Mouse (Mus musculus): ENCODE measurements at regions not wholly inside any gene's neighbourhood (a gene's known extent, or its start where the extent isn't known, plus 50 kb on each side); places are given as distances from the start of the nearest gene placed in this dataset.

DNA sequence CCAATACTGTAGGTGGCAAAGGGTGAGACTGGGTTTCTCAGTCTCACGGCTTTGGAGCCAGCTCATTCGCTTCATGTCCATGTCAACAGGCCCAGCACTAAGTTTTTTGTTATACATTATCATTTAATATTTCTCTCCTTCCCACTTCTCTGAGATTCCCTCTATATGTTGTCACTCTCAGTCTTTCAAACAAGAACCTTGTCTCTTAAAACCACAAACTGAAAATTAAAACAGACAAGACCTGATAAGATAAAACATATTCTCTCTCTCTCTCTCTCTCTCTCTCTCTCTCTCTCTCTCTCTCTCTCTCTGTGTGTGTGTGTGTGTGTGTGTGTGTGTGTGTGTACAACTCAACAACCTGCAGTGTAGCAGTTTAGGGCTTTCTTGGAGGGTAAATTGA lies 295.2 kb upstream of the Nrxn1 start:
- no peaks in the 10 kb centered on the region for H3K36me3 ChIP-seq (ENCODE audit: control insufficient read depth, insufficient read depth, low read length)
- H3K27ac ChIP-seq (ENCODE audit: low read depth, low read length) = no peak overlapping the region
- no peaks in the 10 kb centered on the region for H3K4me1 ChIP-seq (ENCODE audit: control insufficient read depth, insufficient read depth, low read depth, low read length)
- no peaks in the 10 kb centered on the region for H3K27me3 ChIP-seq (replicated peaks; ENCODE audit: control insufficient read depth, insufficient read depth, low read length)
- no peak for ATAC-seq
- no peaks in the 10 kb centered on the region for H3K9me3 ChIP-seq (ENCODE audit: control insufficient read depth, low read length)
- no peak overlapping the region for H3K4me3 ChIP-seq (ENCODE audit: low read length)
- no peak overlapping the region for H3K9ac ChIP-seq (ENCODE audit: low read depth, low read length)
- 95% methylated on average over 2 of the region's 2 CpGs for WGBS
- no peak overlapping the region for H3K4me2 ChIP-seq (ENCODE audit: low read length)

DNA sequence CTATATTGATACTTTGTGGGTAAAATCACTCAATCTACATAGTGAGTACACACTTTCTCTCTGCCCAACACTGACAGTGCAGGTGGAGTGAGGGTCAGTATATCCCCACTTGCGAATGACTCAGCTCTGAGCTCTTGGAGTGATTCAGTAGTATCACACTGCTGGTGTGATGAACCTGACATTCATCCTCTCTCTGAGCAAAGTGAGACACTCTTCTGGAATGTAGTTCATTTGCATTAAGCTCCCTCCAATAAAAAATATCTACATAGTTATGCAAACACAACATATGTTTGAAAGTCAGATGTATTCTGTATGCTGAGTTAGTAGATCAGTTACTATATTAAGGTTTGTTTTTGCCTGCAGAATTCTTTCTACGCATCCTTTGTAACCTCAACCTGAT lies 293.1 kb upstream of the Nrxn1 start:
- Histone ChIP-seq H3K27me3 (replicated peaks; ENCODE audit: control insufficient read depth, insufficient read depth, low read length) (no peaks in the 10 kb centered on the region), H3K4me3 (ENCODE audit: low read length) (no peak overlapping the region), H3K4me2 (ENCODE audit: low read length) (no peak overlapping the region), H3K27ac (ENCODE audit: low read depth, low read length) (no peak overlapping the region), H3K9me3 (ENCODE audit: control insufficient read depth, low read length) (no peaks in the 10 kb centered on the region), H3K9ac (ENCODE audit: low read depth, low read length) (no peak overlapping the region), H3K36me3 (ENCODE audit: control insufficient read depth, insufficient read depth, low read length) (no peaks in the 10 kb centered on the region), H3K4me1 (ENCODE audit: control insufficient read depth, insufficient read depth, low read depth, low read length) (no peaks in the 10 kb centered on the region)
- ATAC-seq = no peak
- 87% methylated on average over 2 of the region's 2 CpGs for WGBS

DNA sequence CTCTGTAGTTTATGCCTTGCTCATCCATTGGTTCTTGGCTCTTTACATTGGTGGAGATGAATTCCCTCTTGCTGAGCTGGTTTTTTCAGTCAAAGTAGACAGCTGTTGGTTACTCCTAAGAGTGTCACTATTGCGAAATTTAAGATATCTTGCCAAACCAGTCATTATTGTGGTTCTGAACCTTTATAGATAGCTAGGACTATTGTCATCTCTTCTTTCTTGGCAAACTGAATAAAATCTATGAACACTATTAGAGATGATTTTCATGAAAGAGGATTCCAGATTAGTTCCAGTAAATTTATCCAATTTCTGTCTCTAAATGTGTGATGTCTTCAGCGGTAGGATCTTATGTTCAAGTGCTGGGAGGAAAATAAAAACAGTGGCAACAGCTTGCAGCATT lies 275.3 kb upstream of the Nrxn1 start:
- H3K4me3 ChIP-seq (ENCODE audit: low read length) = no peak overlapping the region
- no peaks in the 10 kb centered on the region for H3K4me1 ChIP-seq (ENCODE audit: control insufficient read depth, insufficient read depth, low read depth, low read length)
- WGBS = 88% methylated on average over 2 of the region's 2 CpGs
- no peaks in the 10 kb centered on the region for H3K9me3 ChIP-seq (ENCODE audit: control insufficient read depth, low read length)
- no peaks in the 10 kb centered on the region for H3K27me3 ChIP-seq (replicated peaks; ENCODE audit: control insufficient read depth, insufficient read depth, low read length)
- no peak overlapping the region for H3K27ac ChIP-seq (ENCODE audit: low read depth, low read length)
- no peak overlapping the region for H3K9ac ChIP-seq (ENCODE audit: low read depth, low read length)
- no peaks in the 10 kb centered on the region for H3K36me3 ChIP-seq (ENCODE audit: control insufficient read depth, insufficient read depth, low read length)
- H3K4me2 ChIP-seq (ENCODE audit: low read length) = no peak overlapping the region
- ATAC-seq = no peak

DNA sequence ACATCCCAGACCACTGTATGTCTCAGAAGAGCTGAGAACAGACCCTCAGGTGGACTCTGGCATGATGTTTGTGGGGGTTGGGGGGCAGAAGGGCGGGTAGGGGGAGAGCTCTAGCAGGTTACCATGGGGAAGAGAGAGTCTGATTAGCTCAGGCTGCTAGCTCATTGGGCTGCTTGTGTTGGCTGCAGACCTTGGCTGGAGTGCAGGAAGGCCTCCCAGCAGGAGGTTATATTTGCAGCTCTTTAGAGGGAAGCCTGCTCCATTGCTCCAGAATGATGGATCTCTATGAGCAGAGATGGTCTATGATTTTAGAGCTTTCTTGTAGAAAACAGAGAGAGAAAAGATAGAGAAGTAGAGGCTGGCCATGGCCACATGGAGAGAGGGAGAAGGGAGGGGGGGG lies 268.4 kb upstream of the Nrxn1 start:
- 44% methylated on average over 1 of the region's 1 CpGs for WGBS
- no peak overlapping the region for H3K4me2 ChIP-seq (ENCODE audit: low read length)
- no peaks in the 10 kb centered on the region for H3K27me3 ChIP-seq (replicated peaks; ENCODE audit: control insufficient read depth, insufficient read depth, low read length)
- H3K9me3 ChIP-seq (ENCODE audit: control insufficient read depth, low read length) = no peaks in the 10 kb centered on the region
- H3K27ac ChIP-seq (ENCODE audit: low read depth, low read length) = no peak overlapping the region
- H3K4me3 ChIP-seq (ENCODE audit: low read length) = no peak overlapping the region
- no peak for ATAC-seq
- H3K36me3 ChIP-seq (ENCODE audit: control insufficient read depth, insufficient read depth, low read length) = no peaks in the 10 kb centered on the region
- H3K9ac ChIP-seq (ENCODE audit: low read depth, low read length) = no peak overlapping the region
- no peaks in the 10 kb centered on the region for H3K4me1 ChIP-seq (ENCODE audit: control insufficient read depth, insufficient read depth, low read depth, low read length)

DNA sequence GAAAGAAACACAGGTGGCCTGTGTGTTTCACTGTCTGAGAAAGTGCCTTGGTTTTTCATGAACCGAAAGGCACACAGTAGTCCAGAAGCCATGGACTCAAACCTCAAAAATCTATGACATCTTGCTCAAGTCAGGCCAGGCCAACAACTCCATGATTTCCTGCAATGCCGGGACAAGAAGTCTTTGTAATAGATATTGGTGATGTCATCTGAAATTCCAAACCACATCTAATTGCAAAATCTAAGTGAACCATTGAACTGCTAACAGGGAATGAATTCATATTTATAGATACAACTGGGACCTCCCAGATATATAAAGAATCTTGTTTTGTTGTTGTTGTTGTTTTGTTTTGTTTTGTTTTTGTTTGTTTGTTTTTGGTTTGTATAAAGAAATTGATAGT lies 259.2 kb upstream of the Nrxn1 start:
- ATAC-seq = no peak
- 82% methylated on average over 2 of the region's 2 CpGs for WGBS
- H3K36me3 ChIP-seq (ENCODE audit: control insufficient read depth, insufficient read depth, low read length) = no peaks in the 10 kb centered on the region

DNA sequence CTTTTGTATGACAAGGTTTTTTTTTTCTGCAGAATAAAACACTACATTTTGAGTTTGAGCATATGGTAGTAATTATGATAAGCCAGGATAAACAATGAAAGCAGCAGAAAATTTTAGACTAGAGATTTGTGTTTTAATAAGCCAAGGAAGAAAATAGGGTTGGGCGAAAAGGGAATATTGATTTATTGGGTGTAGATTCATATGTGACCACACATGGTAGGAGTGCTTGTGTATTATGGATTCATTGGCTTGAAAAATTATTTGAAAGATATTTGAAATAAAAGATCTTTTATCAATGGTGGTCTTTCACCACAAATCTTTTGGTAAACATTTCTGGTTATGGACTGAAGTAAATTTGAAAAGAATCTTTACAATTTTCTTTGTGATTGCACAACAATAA lies 244.0 kb upstream of the Nrxn1 start:
- no peak overlapping the region for H3K27ac ChIP-seq (ENCODE audit: low read depth, low read length)
- H3K9me3 ChIP-seq (ENCODE audit: control insufficient read depth, low read length) = no peaks in the 10 kb centered on the region
- WGBS = 93% methylated on average over 1 of the region's 1 CpGs
- no peak overlapping the region for H3K4me3 ChIP-seq (ENCODE audit: low read length)
- H3K27me3 ChIP-seq (replicated peaks; ENCODE audit: control insufficient read depth, insufficient read depth, low read length) = no peaks in the 10 kb centered on the region
- no peak overlapping the region for H3K9ac ChIP-seq (ENCODE audit: low read depth, low read length)
- no peak overlapping the region for H3K4me2 ChIP-seq (ENCODE audit: low read length)
- no peaks in the 10 kb centered on the region for H3K36me3 ChIP-seq (ENCODE audit: control insufficient read depth, insufficient read depth, low read length)
- no peak for ATAC-seq
- H3K4me1 ChIP-seq (ENCODE audit: control insufficient read depth, insufficient read depth, low read depth, low read length) = no peaks in the 10 kb centered on the region

More for the DNA sequence above, 259.2 kb upstream of the Nrxn1 start:
- Histone ChIP-seq H3K4me2 (ENCODE audit: low read length) (no peak overlapping the region), H3K27ac (ENCODE audit: low read depth, low read length) (no peak overlapping the region), H3K4me3 (ENCODE audit: low read length) (no peak overlapping the region), H3K4me1 (ENCODE audit: control insufficient read depth, insufficient read depth, low read depth, low read length) (no peaks in the 10 kb centered on the region), H3K9ac (ENCODE audit: low read depth, low read length) (no peak overlapping the region), H3K9me3 (ENCODE audit: control insufficient read depth, low read length) (no peaks in the 10 kb centered on the region), H3K27me3 (replicated peaks; ENCODE audit: control insufficient read depth, insufficient read depth, low read length) (no peaks in the 10 kb centered on the region)

DNA sequence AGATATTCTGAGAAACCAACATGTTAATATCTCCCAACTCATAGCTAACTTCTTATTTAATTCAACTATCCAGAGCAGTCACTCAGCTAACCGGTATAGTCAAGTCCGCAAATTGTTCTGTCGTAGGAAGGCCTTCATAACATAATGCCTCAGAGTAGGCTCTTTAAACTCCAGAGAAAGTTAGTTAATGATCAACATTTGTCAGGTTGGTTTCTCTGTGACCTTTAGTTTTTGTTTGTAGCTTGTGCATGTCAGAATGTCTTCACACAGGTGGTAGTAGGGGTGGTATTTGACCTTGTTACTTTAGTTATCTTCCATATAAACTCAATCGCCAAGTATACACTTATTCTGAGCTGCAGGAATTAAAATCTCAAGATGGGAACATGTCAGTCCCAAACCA lies 240.9 kb upstream of the Nrxn1 start:
- Histone ChIP-seq H3K4me2 (ENCODE audit: low read length) (no peak overlapping the region), H3K4me1 (ENCODE audit: control insufficient read depth, insufficient read depth, low read depth, low read length) (no peaks in the 10 kb centered on the region), H3K27ac (ENCODE audit: low read depth, low read length) (no peak overlapping the region), H3K9me3 (ENCODE audit: control insufficient read depth, low read length) (no peaks in the 10 kb centered on the region), H3K4me3 (ENCODE audit: low read length) (no peak overlapping the region), H3K27me3 (replicated peaks; ENCODE audit: control insufficient read depth, insufficient read depth, low read length) (no peaks in the 10 kb centered on the region), H3K9ac (ENCODE audit: low read depth, low read length) (no peak overlapping the region), H3K36me3 (ENCODE audit: control insufficient read depth, insufficient read depth, low read length) (no peaks in the 10 kb centered on the region)
- WGBS = 89% methylated on average over 4 of the region's 4 CpGs
- ATAC-seq = no peak

DNA sequence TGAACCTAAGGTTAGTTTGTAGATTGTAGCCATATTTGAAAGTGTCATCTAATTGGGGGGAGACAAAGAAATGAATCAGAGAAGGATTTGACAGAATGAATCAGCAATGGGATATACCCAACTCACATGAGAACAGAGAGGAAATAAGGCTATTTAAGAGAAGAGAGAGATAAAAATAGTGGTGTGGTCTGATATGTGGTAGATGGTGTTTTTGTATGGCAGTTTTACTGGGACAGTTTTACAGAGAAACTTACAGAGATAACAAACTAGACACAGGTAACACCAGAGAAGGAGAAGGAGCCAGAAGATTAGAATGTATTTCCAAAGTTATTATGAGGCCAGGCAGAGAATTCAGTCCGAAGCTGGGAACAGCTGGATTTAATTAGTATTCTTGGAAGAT lies 240.3 kb upstream of the Nrxn1 start:
- H3K9ac ChIP-seq (ENCODE audit: low read depth, low read length) = no peak overlapping the region
- no peak overlapping the region for H3K4me3 ChIP-seq (ENCODE audit: low read length)
- WGBS = 87% methylated on average over 1 of the region's 1 CpGs
- no peak for ATAC-seq
- H3K27me3 ChIP-seq (replicated peaks; ENCODE audit: control insufficient read depth, insufficient read depth, low read length) = no peaks in the 10 kb centered on the region
- H3K4me1 ChIP-seq (ENCODE audit: control insufficient read depth, insufficient read depth, low read depth, low read length) = no peaks in the 10 kb centered on the region
- H3K4me2 ChIP-seq (ENCODE audit: low read length) = no peak overlapping the region
- H3K27ac ChIP-seq (ENCODE audit: low read depth, low read length) = no peak overlapping the region
- no peaks in the 10 kb centered on the region for H3K9me3 ChIP-seq (ENCODE audit: control insufficient read depth, low read length)
- no peaks in the 10 kb centered on the region for H3K36me3 ChIP-seq (ENCODE audit: control insufficient read depth, insufficient read depth, low read length)

DNA sequence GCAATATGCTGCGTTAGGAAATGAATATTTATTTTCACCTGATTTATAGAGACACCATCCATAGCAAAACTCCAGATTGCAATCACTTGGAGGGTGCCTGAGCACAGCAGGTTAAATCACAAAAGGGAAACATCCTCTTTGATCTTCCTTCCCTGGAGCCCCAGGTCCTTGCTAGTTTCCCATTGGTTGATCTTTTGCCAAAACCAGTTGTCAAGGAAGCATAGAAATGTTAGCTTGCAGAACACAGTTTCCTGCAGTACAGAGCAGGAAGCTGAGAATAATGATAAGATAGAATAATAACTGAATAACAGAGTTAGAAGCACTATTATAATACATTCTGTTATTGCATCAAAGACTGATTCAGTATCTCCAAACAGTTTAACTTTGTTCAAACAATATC lies 231.5 kb upstream of the Nrxn1 start:
- H3K4me1 ChIP-seq (ENCODE audit: control insufficient read depth, insufficient read depth, low read depth, low read length) = no peaks in the 10 kb centered on the region
- H3K9me3 ChIP-seq (ENCODE audit: control insufficient read depth, low read length) = no peaks in the 10 kb centered on the region
- H3K36me3 ChIP-seq (ENCODE audit: control insufficient read depth, insufficient read depth, low read length) = no peaks in the 10 kb centered on the region
- 76% methylated on average over 1 of the region's 1 CpGs for WGBS
- no peak overlapping the region for H3K4me3 ChIP-seq (ENCODE audit: low read length)
- no peak for ATAC-seq
- no peak overlapping the region for H3K27ac ChIP-seq (ENCODE audit: low read depth, low read length)
- no peak overlapping the region for H3K9ac ChIP-seq (ENCODE audit: low read depth, low read length)
- no peak overlapping the region for H3K4me2 ChIP-seq (ENCODE audit: low read length)
- H3K27me3 ChIP-seq (replicated peaks; ENCODE audit: control insufficient read depth, insufficient read depth, low read length) = no peaks in the 10 kb centered on the region

DNA sequence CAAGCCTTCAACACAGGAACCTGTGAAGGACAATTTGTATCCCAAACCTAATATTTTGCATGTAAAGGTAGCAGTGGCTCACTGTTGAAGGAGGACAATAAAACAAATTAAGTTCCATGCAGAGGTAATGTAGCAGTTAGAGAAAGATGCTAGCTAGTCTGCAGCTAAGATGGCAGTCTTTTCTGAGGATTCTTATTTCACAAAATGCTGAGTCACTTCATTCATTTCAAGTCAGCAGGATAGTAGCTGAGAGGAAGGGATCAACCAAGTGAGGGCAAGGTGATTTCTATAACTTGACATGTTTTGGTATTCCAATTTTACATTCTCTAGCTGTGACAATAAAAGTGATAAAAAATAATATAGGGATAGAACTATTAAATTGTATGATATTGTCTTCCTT lies 194.0 kb upstream of the Nrxn1 start:
- Histone ChIP-seq H3K36me3 (ENCODE audit: control insufficient read depth, insufficient read depth, low read length) (no peaks in the 10 kb centered on the region), H3K27ac (ENCODE audit: low read depth, low read length) (no peak overlapping the region), H3K4me2 (ENCODE audit: low read length) (no peak overlapping the region), H3K9ac (ENCODE audit: low read depth, low read length) (no peak overlapping the region), H3K9me3 (ENCODE audit: control insufficient read depth, low read length) (no peaks in the 10 kb centered on the region), H3K27me3 (replicated peaks; ENCODE audit: control insufficient read depth, insufficient read depth, low read length) (no peaks in the 10 kb centered on the region), H3K4me3 (ENCODE audit: low read length) (no peak overlapping the region), H3K4me1 (ENCODE audit: control insufficient read depth, insufficient read depth, low read depth, low read length) (no peaks in the 10 kb centered on the region)
- ATAC-seq = no peak
